Mouse (Mus musculus): ENCODE results near the gene Grasp.

GRCm38 (mm10) chr15:101253563-101253885 is 29.5 kb downstream of the Grasp start:
- TF ChIP-seq GATA1 (IDR thresholded peaks at IDR 0.05; ENCODE audit: borderline replicate concordance, low read length) (no peak), CTCF (IDR thresholded peaks at IDR 0.05; ENCODE audit: low read depth, low read length) (no peak), TAL1 (conservative IDR thresholded peaks at IDR 0.05; ENCODE audit: low read depth, low read length) (no peak)
